Mouse (Mus musculus) right cerebral cortex, adult 2 months (tissue): ENCODE measurements around the gene Akap11.

Experiments used
- DNase-seq, 2 experiments: peaks; one replicate each; pipeline ENCODE4 v3.0.0; 2021 to 2022; ENCODE audit warnings: low spot score in 2 of 2

Akap11 gene

DNA sequence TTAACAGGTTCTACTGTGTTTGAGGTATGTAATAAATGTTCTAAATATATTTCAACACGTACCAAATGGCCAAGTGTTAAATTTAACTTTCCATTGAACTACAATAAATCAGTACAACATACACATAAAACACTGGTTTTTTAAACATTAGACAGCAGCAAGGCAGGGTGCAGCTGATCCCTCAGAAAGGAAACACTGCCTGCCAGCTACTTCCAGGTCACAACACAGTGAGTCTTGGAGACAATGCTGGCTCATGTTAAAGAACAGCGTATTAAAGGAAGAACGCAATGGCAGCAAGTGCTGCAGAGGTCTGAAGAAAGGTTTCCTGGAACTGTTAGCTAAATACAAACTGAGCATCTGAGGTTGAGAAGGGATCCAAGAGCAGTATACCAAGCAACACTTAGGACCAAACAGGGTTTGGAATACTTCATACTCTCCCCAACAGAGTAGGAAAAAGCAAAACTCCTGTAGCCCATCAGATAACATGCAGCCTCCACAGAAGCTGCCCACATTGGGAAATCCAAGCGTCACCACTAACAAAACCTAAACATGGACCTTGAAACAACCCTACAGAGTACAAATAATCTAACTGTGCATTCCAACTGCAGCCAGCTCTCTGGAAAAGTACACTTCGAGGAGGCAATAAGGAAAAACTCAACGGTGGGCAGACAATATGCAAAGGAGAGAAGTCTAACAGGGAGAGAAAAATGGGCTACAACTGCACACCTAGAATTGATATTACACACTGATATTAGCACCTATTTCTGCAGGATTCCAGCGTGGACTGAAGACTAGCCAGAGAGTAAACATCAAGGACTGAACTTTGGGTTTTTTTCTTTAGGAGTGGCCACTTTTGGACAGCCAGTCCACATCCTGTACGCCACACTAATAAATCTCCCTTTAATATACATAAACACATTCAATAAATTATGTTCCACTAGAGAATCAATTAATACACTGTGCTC lies 7.9 kb downstream of the Akap11 start:
- no peak for DNase-seq

DNA sequence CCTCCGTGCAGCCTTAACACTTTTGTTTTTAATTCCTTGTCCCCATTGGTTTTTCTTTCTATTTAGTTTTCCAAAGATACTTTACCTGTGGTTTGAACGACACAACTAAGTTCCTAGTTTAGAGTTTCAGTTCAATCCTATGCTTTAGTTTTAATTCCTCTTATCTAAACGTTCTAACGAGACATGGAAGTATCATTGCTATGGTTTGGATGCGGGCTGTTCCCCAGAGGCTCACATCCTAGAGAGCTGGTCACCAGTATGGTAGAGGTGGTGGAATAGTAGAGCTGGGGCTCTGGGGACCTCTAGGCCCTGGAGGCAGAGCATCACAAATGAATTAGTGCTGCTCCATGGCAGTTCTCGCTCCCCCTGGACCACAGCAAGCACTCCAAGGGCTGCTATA lies 9.7 kb downstream of the Akap11 start:
- DNase-seq: no peak

DNA sequence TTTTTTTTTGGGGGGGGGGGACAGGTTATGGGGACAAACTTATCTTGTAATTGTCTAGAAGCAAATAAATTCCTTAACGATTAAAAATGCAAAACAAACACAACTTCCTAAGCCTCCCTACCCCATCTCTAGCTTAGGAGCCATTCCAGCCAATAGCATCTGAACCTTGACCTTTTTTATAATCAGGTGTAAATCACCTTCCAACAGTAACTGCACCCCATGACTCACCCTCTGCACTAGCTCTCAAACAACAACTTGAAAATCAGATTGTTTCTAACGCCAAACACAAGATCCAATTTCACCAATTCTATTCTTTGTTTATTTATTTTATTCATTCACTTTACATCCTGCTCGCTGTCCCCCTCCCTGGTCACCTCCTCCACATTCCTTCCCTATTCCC lies 10.1 kb downstream of the Akap11 start:
- no peak for DNase-seq

DNA sequence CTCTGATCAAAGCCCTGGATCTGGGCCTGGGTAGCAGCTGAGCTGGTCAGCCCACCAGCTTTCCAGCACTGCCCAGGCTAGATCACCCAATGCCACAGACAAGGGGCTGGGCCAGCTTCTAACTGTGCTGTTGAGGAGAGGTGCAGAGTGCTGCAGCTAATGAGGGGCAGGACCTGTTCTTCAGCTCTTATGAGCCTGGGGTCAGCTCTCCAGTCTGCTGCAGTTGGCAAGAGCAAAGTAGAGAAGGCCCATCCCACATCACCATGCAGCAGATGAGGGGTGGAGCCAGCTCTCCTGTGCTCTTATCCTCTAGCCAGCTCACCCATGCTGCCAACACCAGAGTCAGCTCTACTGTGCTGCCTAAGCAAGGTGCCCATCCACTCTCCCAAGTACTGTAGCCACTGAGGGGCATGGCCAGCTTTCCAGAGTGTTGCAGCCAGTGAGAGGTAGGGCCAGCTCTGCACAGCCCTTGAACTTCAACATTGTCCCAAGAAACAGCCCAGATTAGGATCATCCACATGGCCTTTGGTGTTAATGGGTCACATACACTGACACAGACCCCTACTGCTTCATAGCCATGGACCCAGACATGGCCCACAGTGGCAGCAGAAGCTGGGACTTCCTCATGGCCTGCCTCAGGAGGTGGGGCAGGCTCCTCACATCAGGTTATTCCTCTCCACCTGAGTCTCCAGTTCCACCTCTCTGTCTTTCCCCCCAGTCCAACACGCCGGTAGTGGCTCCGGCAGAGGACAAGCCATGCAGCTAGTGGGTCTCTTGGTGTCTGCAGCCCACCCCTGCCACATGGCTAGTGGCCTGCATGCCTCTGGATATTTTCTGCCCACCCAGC lies 10.8 kb downstream of the Akap11 start:
- DNase-seq: no peak

DNA sequence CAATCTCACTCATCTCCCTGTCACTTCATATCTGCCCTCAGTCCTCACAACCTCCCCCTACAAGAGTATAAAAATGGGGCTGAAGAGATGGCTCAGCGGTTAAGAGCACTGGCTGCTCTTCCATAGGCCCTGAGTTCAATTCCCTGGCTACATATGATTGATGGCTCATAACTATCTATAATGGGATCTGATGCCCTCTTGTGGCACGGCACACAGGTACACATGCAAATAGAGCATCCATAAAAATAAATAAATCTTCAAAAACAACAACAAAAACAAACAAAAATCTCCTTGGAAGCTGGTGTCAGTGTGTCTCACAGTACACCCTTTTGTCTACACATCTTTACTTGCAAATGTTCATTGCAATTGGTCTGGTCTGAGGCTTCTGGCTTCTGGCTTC lies 11.5 kb downstream of the Akap11 start:
- DNase-seq: no peak

DNA sequence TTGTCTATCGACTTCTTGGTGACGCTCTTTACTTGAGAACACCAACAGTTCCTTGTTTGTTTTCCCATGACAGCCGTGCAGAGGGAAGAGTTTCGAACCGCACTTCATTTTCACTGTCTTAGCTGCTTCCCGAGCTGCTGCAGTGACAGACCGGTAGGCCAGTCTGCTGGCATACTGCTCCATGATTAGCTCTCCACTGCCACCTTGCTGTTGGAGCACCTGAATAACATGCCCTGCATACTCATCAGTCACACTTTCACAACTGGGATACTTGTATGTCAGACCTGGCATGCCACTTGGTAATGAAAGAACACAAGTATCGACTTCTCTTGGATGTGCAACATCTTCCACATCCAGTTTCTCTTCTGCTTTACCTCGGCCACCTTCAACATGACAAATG lies 25.9 kb downstream of the Akap11 start:
- DNase-seq: no peak

DNA sequence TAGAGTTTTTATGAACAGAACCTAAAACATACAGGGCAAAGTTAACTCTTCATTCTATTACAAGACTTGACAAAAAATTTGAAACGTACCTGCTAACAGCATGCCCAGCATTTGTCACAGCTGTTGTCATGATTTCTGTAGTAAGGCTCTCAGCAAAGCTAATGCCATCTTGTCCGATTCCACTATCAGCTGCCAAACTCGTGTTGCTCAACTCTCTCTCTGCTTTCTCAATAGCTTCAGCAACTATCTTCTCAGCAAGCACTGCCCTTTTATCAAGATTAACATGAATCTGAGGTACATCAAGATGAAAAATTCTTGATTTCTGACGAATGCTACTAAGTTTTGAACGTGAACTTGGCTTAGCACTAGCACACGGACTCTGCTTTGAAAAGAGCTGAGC lies 26.8 kb downstream of the Akap11 start:
- DNase-seq: no peak

DNA sequence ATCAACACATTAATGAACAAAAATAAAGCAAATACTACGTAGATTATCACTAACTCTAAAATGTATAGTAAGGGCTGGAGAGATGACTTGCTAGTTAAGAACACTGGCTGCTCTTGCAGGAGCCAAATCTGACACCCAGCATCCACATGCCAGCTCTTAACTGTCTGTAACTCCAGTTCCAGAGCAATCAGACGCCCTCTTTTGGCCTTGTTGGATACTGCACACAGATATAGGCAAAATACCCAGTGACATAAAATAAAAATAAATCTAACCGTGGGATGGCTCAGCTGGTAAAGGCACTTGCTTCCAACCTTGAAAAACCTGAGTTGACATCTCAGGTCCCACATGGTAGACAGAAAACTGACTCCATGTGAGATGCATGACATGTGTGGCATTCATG lies 36.0 kb downstream of the Akap11 start:
- no peak for DNase-seq

DNA sequence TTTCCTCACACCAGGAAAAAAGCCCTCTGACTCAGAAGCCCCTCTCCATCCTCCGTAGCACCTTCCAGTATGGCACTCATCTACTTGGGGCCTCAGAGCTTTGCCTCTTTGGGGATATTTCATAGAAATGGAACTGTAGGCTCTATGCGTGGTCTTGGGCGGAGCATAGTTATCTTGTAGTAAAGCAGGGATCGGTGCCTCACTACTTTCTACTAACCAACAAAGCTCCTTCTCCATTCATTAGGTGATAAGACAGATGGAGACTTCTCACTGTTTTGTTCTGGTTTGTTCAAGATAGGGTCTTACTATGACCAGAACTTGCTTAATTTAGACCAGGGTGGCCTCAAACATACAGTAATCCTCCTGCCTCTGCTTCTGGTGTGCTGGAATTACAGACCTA lies 39.9 kb downstream of the Akap11 start:
- no peak for DNase-seq

DNA sequence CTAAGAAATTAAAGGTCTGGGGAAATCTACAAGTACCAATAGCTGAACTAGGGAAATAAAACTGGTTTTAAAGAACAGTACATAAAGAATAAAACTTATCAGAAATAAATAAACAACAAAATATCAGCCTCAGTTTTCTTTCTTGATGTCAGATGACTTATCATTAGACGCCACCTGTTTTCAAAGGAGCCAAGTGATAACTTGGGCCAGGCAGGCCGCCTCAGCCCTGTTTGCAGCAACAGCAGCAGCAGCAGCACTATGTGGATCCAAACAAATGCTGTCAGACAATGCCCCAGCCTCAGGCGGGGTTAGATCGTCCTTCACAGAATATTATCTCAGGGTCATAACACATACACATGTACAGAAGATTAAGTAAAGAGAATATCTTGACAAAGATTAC lies 41.4 kb downstream of the Akap11 start:
- no peak for DNase-seq

DNA sequence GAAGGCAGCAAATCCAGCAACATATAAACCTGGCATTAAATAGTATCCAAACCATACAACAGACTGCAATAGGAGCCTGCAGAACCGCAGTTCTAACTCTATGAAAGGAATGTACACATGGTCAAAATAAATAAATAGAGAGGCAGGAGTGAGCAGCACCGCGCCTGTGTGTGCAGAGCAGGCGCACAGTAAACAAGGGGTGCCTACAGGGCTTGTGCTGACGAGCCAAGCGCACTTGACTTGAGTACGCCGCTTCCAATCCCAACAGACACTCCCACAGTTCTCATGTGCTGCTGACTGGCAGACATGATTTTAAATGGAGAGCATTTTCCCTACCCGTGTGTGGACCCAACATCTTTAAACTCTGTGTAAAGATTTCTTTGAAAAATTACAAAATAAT lies 44.0 kb downstream of the Akap11 start:
- DNase-seq: no peak

DNA sequence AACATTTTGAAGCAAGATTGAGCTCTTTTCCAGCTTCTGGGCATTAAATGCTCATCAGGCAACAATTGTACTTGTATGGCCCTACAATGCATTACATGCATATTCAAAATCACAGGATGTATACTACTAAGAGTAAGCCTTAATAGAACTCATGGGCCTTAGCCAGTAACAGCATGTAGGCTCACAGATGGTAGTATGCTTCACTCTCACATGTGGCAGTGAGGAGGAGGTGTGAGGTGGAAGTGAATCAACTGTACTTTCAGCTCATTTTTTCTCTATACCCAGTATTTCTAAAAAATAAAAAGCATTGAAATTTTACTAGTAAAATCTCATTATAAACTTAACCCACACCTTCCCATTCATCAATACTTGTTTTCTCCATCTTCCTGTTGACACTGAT lies 45.2 kb downstream of the Akap11 start:
- peak; percentile 67 to 78 for DNase-seq

DNA sequence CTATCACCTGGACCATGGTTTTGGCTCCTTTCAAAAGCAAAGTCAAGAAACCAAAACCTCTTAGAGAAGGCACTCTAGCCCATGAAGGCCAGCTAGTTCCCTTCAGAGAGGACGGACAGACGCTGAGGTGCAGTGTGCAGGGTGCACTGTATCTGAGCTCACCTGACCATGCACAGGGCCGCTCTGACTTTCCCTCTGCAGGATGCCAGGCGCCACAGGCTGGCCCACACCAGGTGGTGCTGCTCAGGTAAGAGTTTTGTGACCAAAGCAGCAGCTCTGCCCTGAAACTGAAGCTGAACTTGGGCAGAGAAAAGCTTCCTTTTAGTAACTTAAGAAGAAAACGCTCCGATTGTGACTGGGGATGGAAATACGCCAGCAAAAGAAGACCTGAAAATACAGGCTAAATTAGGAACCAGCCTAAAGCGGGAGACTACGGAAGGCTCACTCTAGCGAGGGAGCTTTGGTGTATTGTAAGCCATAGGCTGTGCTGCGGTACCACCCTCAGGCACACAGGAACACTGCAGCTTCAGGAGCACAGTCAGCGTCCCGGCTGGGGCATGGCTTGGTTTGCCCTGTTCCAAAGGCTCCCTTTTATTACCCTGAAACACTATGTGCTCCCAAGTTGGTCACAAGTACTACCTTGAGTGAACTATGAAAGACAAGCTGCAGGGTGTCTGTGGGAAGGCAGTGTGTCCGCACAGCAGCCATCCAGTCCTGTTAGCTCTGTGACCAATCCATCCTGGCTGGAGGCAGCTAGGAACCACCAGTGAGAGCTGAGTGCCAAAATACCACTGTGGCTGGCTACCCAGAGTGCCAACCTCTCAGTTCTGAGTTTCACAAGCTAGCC lies 54.0 kb downstream of the Akap11 start:
- peak; percentile 71 to 73 for DNase-seq

DNA sequence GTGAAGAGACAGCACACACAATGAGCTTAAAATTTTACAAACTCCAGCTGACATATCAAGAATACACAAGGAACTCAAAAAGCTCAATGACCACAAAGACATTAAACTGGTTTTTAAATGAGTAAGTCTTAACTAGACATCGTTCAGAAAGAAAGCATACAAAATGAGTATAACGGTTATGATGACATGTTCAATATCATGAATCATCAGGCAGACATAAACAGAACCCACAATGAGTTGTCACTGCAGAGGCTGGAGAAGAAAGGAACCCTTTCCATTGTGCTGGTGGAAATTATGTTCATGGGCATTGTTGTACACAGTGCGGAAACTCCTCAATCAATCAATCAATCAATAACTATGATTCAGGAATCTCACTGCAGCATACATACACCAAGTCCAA lies 62.5 kb downstream of the Akap11 start:
- DNase-seq: no peak

DNA sequence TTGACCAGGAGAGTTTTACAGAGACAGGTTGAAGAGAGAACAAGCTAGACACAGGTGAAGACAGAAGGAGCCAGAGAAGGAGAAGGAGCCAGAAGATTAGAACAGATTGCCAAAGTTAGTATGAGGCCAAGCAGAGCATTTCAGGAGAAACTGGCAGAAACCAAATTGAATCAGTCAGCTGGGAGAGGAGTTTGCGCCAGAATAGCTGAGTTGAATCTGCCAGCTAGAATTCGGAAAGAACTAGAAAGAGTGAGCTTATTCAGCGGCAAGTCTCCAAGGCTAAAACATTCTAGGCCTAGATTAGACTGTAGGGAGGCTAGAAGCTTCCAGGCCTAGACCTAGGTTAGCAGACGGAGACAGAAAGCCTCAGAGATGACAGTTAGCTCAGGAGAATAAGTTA lies 65.9 kb downstream of the Akap11 start:
- DNase-seq: no peak

DNA sequence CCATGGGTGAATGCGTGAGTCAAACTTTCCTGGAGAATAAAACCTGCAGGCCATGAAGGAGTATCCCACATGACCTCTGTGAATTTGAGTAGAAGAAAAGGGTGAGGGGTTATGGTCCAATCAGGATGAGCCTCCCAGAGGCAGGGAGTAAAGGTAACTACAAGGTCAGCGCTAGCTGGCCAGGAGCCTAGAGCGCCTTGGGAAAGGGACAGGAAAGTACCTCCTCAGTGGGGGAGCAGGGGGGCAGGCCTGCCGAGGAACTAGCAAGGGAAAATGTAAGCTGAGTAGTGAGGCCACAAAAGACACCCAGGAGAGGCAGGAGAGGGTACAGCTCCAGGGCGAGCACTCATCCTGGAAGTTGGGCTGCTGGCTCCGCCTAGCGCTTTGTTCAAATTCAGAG lies 67.6 kb downstream of the Akap11 start:
- no peak for DNase-seq

DNA sequence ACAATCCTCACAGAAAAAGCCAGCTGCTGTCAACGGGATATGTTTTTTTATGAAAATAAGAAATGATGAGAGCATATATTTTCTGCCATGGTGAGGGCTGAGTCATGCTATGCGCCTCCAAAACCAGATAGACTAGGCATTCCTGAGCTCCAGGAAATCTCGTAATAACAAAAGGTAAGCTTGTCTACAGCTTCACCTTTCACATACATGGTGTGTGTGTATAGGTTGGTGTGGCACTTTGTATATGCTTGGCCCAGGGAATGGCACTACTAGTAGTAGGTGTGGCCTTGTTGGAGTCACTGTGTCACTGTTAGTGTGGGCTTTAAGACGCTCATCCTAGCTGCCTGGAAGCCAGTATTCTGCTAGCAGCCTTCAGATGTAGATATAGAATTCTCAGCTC lies 68.6 kb downstream of the Akap11 start:
- no peak for DNase-seq

DNA sequence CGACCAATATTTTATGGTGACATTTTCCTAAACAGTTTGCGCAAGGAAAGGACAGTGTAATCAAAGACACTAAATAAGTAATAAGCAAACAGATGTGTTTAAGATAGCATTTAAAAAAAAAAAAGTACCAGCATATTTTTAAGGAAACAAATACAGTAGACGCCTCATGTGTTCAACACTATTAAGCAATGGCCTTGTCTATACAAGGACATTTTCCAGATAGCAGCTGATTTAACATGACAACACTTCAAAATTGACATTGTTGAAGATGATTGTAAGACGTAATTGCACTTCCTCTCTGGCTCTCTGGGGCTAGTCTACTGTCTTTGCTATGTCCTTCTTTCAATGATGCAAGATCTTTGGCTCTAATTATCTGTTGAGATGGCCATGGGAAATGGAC lies 72.3 kb downstream of the Akap11 start:
- no peak for DNase-seq

DNA sequence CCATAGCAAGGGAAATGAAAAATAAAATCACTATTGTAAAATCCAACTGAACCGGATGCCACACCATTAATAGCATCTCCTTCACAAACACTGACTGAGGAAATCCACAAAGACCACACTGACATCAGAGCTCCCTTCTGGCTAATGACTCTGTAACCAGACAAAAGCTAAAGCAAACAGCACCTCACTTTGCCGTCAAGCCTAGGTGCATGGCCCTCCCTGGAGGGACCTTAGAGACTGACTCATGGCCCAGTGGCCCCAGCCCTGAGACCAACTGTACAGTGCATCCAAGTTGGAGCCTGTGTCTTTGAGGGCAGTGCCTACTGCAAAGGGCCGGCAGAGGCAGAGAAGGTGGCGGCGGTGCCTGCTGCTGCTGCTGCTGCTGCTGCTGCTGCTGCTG lies 77.5 kb downstream of the Akap11 start:
- DNase-seq: no peak

DNA sequence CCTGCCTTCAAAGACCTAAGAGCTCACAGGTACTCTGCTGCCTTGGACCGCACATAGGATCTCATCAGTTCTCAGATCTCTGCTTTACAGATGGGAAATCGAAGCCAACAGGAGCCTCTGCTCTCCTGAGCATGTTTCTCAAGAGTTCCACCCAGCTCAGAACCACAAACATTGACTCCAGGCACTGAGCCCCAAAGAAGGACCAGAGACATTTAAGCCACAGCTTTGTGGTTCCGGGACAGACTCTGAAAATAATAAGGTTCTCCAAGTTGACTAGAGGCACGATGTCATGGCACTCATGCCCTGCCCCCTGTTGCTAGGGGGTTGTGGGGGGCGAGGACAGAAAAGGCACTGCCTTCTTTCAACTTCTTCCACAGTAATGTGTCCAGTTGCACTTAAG lies 77.9 kb downstream of the Akap11 start:
- DNase-seq: no peak

DNA sequence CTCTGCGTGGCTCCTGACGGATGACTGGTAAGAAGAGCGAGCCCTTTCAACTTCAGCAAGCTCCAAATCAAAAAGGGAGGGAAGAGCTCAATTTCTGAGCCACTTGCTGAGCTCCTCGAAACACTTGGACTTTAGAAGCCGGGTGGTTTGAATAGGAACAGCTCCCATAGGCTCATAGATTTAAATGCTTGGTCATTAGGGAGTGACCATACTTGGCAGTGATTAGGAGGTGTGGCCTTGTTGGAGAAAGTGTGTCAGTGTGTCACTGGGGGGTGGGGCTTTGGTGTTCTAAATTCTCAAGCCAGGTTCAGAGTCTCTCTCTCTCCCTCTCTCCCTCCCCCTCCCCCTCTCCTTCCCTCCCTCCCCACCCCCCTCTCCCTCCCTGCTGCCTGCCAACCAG lies 81.6 kb downstream of the Akap11 start:
- no peak for DNase-seq

DNA sequence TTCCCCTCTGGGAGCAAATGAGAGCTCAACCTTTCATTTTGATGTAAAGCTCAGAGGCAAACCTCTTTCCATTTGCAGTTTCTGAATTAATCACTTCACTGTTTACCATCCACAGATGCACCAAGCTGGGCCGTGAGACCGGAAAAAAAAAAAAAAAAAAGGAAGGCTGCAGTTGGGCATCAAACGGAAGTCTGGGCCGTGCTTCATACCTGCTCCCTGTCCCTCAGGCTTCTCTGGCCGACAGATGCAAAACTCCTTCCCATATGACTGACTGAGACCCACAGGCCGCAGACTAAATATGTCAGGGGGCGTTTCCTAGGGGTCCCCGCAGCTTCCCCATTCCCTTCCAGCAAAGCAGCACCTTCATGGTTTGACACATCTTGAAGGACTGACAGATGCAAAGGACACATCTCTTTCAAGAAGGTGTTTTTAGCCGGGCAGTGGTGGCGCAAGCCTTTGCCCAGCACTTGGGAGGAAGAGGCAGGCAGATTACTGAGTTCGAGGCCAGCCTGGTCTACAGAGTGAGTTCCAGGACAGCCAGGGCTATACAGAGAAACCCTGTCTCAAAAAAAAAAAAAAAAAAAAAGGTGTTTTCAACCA lies 87.7 kb downstream of the Akap11 start:
- DNase-seq: no peak
